Mouse (Mus musculus): ENCODE measurements around the gene Wfs1. TPM values are rescaled to one million over a fixed set of nuclear protein-coding genes. Genes with fewer than 3 reads are reported as not detected.
"Not testable (repeated sequence)": the region's sequence is repeated elsewhere in the genome, so short reads cannot be mapped to it uniquely, and the experiment has no call there.

Gene Wfs1
- total and polyA plus RNA-seq, 3 experiments = 0.56 to 2.5 (median 1.8) TPM

GRCm38 (mm10) chr5:36944552-36944951, 44.5 kb downstream of the Wfs1 start:
- in situ Hi-C loops (cut with MboI; ENCODE audit: low pct_ligation_motif_present, low pct_unique_long_range_greater_than_20kb, low sequenced_read_pairs) = no loop called here
- H3K4me2 ChIP-seq (ENCODE audit: insufficient read depth, low read depth, poor library complexity, severe bottlenecking) = no peak overlapping the region
- DNase-seq (ENCODE audit: extremely low read depth) = no peak
- peaks cover 2% of the 10 kb centered on the region for H3K9me3 ChIP-seq (replicated peaks; ENCODE audit: low read length)
- TF ChIP-seq ZC3H11A (IDR thresholded peaks at IDR 0.05; ENCODE audit: low read depth, low read length) (no peak), GABPA (IDR thresholded peaks at IDR 0.05; ENCODE audit: insufficient replicate concordance, low read depth, low read length) (no peak), USF1 (IDR thresholded peaks at IDR 0.05; ENCODE audit: low read depth, low read length) (no peak), MXI1 (IDR thresholded peaks at IDR 0.05; ENCODE audit: low read depth, low read length) (no peak), JUN (IDR thresholded peaks at IDR 0.05; ENCODE audit: insufficient read depth, low read depth, low read length) (no peak), ETS1 (conservative IDR thresholded peaks at IDR 0.05; ENCODE audit: low read depth, low read length) (no peak)
- dilution Hi-C loops (cut with MboI; ENCODE audit: extremely low pct_ligation_motif_present, extremely low pct_unique_long_range_greater_than_20kb, low sequenced_read_pairs) = no loop called here
- H3K79me2 ChIP-seq (replicated peaks; ENCODE audit: control insufficient read depth, extremely low read depth, insufficient read depth, poor library complexity, severe bottlenecking) = no peaks in the 10 kb centered on the region
- H3K27me3 ChIP-seq (replicated peaks) = peaks cover 62% of the 10 kb centered on the region
- H3K36me3 ChIP-seq (replicated peaks in 1 of 2; ENCODE audit: control insufficient read depth in 1 of 2, insufficient read depth in 1 of 2, low read length in 1 of 2) = no peaks in the 10 kb centered on the region
- no peak overlapping the region for H3K27ac ChIP-seq (ENCODE audit: insufficient read depth, low read depth)
- no peak overlapping the region for H3K4me3 ChIP-seq (replicated peaks in 1 of 3; ENCODE audit: low read depth in 2 of 3, low read length in 2 of 3, poor library complexity in 1 of 3)
- no peak overlapping the region for H3K9ac ChIP-seq (ENCODE audit: insufficient read depth, low read depth)
- peaks cover 0 to 15% of the 10 kb centered on the region in 2 experiments; a peak in 2 of 4 replicates for H3K4me1 ChIP-seq (ENCODE audit: control insufficient read depth in 1 of 2, insufficient read depth in 2 of 2)

GRCm38 (mm10) chr5:36942446-36942845, 46.6 kb downstream of the Wfs1 start:
- peaks cover 62% of the 10 kb centered on the region for H3K27me3 ChIP-seq (replicated peaks)
- no peak overlapping the region for H3K9ac ChIP-seq (ENCODE audit: insufficient read depth, low read depth)
- peaks cover 0 to 15% of the 10 kb centered on the region in 2 experiments; a peak in 2 of 4 replicates for H3K4me1 ChIP-seq (ENCODE audit: control insufficient read depth in 1 of 2, insufficient read depth in 2 of 2)
- no peak for DNase-seq (ENCODE audit: extremely low read depth)
- in situ Hi-C loops (cut with MboI; ENCODE audit: low pct_ligation_motif_present, low pct_unique_long_range_greater_than_20kb, low sequenced_read_pairs) = no loop called here
- no peaks in the 10 kb centered on the region for H3K79me2 ChIP-seq (replicated peaks; ENCODE audit: control insufficient read depth, extremely low read depth, insufficient read depth, poor library complexity, severe bottlenecking)
- H3K36me3 ChIP-seq (replicated peaks in 1 of 2; ENCODE audit: control insufficient read depth in 1 of 2, insufficient read depth in 1 of 2, low read length in 1 of 2) = no peaks in the 10 kb centered on the region
- no peak overlapping the region for H3K27ac ChIP-seq (ENCODE audit: insufficient read depth, low read depth)
- peaks cover 2% of the 10 kb centered on the region for H3K9me3 ChIP-seq (replicated peaks; ENCODE audit: low read length)
- dilution Hi-C loops (cut with MboI; ENCODE audit: extremely low pct_ligation_motif_present, extremely low pct_unique_long_range_greater_than_20kb, low sequenced_read_pairs) = no loop called here
- peak; percentile 19 to 25; a peak in 2 of 4 replicates for TF ChIP-seq CTCF (conservative IDR thresholded peaks at IDR 0.05 in 1 of 2, IDR thresholded peaks at IDR 0.05 in 1 of 2; ENCODE audit: low read depth in 2 of 2, low read length in 2 of 2)
- no peak for TF ChIP-seq MAFK (IDR thresholded peaks at IDR 0.05; ENCODE audit: insufficient replicate concordance, low read length)
- TF ChIP-seq JUND (conservative IDR thresholded peaks at IDR 0.05; ENCODE audit: low read depth, low read length) = no peak
- TF ChIP-seq POLR2A (IDR thresholded peaks at IDR 0.05; ENCODE audit: low read depth, low read length) = no peak
- H3K4me2 ChIP-seq (ENCODE audit: insufficient read depth, low read depth, poor library complexity, severe bottlenecking) = no peak overlapping the region
- H3K4me3 ChIP-seq (replicated peaks in 1 of 3; ENCODE audit: low read depth in 2 of 3, low read length in 2 of 3, poor library complexity in 1 of 3) = no peak overlapping the region

GRCm38 (mm10) chr5:36938991-36939390, 50.0 kb downstream of the Wfs1 start:
- H3K9me3 ChIP-seq (replicated peaks; ENCODE audit: low read length); DNase-seq (ENCODE audit: extremely low read depth); H3K9ac ChIP-seq (ENCODE audit: insufficient read depth, low read depth); H3K36me3 ChIP-seq (replicated peaks in 1 of 2; ENCODE audit: control insufficient read depth in 1 of 2, insufficient read depth in 1 of 2, low read length in 1 of 2); H3K27ac ChIP-seq (ENCODE audit: insufficient read depth, low read depth); H3K4me1 ChIP-seq (ENCODE audit: control insufficient read depth in 1 of 2, insufficient read depth in 2 of 2); dilution Hi-C loops (cut with MboI; ENCODE audit: extremely low pct_ligation_motif_present, extremely low pct_unique_long_range_greater_than_20kb, low sequenced_read_pairs); H3K79me2 ChIP-seq (replicated peaks; ENCODE audit: control insufficient read depth, extremely low read depth, insufficient read depth, poor library complexity, severe bottlenecking); H3K4me3 ChIP-seq (replicated peaks in 1 of 3; ENCODE audit: low read depth in 2 of 3, low read length in 2 of 3, poor library complexity in 1 of 3); in situ Hi-C loops (cut with MboI; ENCODE audit: low pct_ligation_motif_present, low pct_unique_long_range_greater_than_20kb, low sequenced_read_pairs); H3K4me2 ChIP-seq (ENCODE audit: insufficient read depth, low read depth, poor library complexity, severe bottlenecking): not testable (repeated sequence)
- peaks cover 74% of the 10 kb centered on the region for H3K27me3 ChIP-seq (replicated peaks)
